Mouse (Mus musculus) liver, adult 2 months (tissue): ENCODE data around the gene Crhr2. TPM values are rescaled to one million over a fixed set of nuclear protein-coding genes. Genes with fewer than 3 reads are reported as not detected.

ENCODE experiments used
- DNase-seq: peaks from one replicate; pipeline ENCODE4 v3.0.0-alpha.2; 2011; ENCODE audit warnings: low read depth, low spot score; ENCODE audit errors: extremely low read depth
- H3K27ac ChIP-seq: fragments of 200-500 bp; replicated peaks from 2 replicates; pipeline ENCODE4 v1.5.1; 2012; ENCODE audit warnings: low read depth, mild to moderate bottlenecking, control low read depth, inconsistent platforms, low read length; ENCODE audit not compliant: insufficient read depth
- H3K27me3 ChIP-seq: fragments of 200-500 bp; 2 replicates; pipeline ENCODE4 v1.6.1; 2012; ENCODE audit warnings: mild to moderate bottlenecking, moderate library complexity, low read length, inconsistent platforms; ENCODE audit not compliant: control insufficient read depth, insufficient read depth
- H3K36me3 ChIP-seq: fragments of 200-500 bp; 2 replicates; pipeline ENCODE4 v1.6.1; 2012; ENCODE audit warnings: low read length, inconsistent platforms; ENCODE audit not compliant: control insufficient read depth, insufficient read depth
- H3K4me1 ChIP-seq: fragments of 200-500 bp; 2 replicates; pipeline ENCODE4 v1.6.1; 2011; ENCODE audit warnings: low read length; ENCODE audit not compliant: control insufficient read depth, insufficient read depth
- H3K4me3 ChIP-seq: fragments of 200-500 bp; 2 replicates; pipeline ENCODE4 v1.5.1; 2011; ENCODE audit warnings: low read depth, mild to moderate bottlenecking, control low read depth, low read length, moderate library complexity; ENCODE audit not compliant: insufficient read depth
- H3K79me2 ChIP-seq: fragments of 200-500 bp; 2 replicates; pipeline ENCODE4 v1.6.1; 2012; ENCODE audit warnings: inconsistent platforms, mild to moderate bottlenecking, low read length, moderate library complexity; ENCODE audit not compliant: control insufficient read depth, insufficient read depth
- H3K9ac ChIP-seq: fragments of 200-500 bp; 2 replicates; pipeline ENCODE4 v1.6.1; 2012; ENCODE audit warnings: low read depth, mild to moderate bottlenecking, control low read depth, inconsistent platforms, low read length
- CTCF ChIP-seq: fragments of 200-500 bp; IDR thresholded peaks from 2 replicates; pipeline ENCODE4 v1.5.1; 2011; ENCODE audit warnings: low read depth, low read length, control low read depth
- POLR2A ChIP-seq: fragments of 200-500 bp; IDR thresholded peaks from 2 replicates; pipeline ENCODE4 v1.6.1; 2011; ENCODE audit warnings: low read length, control low read depth; ENCODE audit not compliant: insufficient read depth; ENCODE audit errors: extremely low read depth
- WGBS: fragments of 180-500 bp; shearing (Covaris S2); methylation state at CpG from one replicate; pipeline ENCODE4 v1.1.7; 2018; 5-methylcytosine and 5-hydroxymethylcytosine counted together
- polyA plus RNA-seq: library from polyadenylated mRNA; depleted of rRNA; stranded (reverse); fragments of >200 nt; gene quantifications from 2 replicates; pipeline ENCODE4 v1.2.3, GENCODE M21; 2012
- total RNA-seq: library from RNA; depleted of rRNA; stranded (reverse); fragments of >200 nt; gene quantifications from 2 replicates; pipeline ENCODE4 v1.2.3, GENCODE M21; 2014

The Crhr2 gene
- total and polyA plus RNA-seq, 2 experiments, result 0.09 to 0.64 TPM

DNA sequence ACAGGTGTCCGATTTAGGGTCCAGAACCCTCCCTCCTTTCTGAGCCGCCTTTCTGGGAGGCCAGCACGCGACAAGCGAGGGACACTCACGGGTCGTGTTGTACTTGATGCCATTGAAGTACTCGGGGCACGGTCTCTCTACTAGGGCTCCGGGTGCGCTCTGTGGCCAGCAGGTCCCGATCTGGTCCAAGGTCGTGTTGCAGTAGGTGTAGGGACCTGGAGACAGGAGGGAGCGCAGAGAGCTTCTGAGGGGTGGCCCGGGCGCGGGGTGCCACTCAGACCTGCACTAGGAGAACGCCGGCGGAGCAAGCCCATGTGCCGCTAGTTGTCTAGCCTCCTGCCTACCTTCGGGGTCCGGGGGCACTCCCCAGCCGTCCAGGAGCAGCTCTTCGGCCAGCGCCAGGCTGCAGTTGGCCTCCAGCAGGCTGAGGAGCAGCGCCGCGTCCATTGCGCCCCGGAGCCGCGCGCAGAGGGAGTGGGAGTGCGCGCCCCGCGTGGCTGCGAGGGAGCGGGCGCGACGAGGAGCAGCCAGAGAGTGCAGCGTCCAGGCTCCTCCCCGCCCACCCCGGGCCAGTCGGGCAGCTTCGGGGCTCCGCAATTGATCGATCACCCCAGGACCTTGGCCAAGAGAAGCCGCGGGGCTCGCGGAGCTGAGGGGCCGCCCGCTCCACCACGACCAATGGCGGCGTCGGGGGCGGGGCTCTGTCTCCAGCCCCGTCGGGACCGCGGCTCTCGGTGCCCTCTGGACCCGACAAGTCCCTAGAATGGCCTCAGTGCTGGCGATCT, 15.3 kb downstream of the Crhr2 start:
- Histone ChIP-seq H3K27me3 (peaks cover 13% of the 10 kb centered on the region), H3K4me3 (peak overlapping the region; percentile 53; the same call in 1 of the 2 replicates), H3K27ac (no peak overlapping the region), H3K4me1 (peaks cover 7% of the 10 kb centered on the region), H3K9ac (peak overlapping the region; percentile 52), H3K36me3 (no peaks in the 10 kb centered on the region), H3K79me2 (no peaks in the 10 kb centered on the region)
- DNase-seq, result peak; percentile 63
- 1% methylated on average over 68 of the region's 68 CpGs for WGBS
- no peak for TF ChIP-seq POLR2A
- TF ChIP-seq CTCF, result no peak

DNA sequence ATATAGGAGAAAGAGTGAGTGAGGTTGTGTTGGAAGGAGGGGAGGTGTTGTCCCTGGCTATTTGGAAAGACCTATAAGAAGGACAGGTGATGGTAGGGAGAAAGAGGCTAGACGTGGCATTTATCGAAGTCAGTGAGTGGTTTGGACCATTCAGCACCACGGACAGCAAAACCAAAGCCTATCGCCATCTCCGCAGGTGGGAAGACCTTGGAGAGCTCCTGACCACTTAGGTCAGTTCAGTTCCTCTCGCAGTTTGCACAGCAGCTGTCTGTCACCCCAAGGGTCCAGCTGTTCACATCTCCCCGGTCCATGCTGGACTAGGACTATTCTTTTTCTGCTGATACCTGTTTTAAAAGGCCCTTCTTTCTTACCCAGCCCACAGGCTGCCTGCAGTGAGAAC, 24.5 kb downstream of the Crhr2 start:
- Histone ChIP-seq H3K27ac (no peak overlapping the region), H3K9ac (no peak overlapping the region), H3K4me1 (no peaks in the 10 kb centered on the region), H3K36me3 (no peaks in the 10 kb centered on the region), H3K79me2 (no peaks in the 10 kb centered on the region), H3K27me3 (no peaks in the 10 kb centered on the region), H3K4me3 (no peak overlapping the region)
- TF ChIP-seq POLR2A (no peak), CTCF (no peak)
- WGBS, result 12% methylated on average over 7 of the region's 7 CpGs
- DNase-seq, result peak; percentile 53

DNA sequence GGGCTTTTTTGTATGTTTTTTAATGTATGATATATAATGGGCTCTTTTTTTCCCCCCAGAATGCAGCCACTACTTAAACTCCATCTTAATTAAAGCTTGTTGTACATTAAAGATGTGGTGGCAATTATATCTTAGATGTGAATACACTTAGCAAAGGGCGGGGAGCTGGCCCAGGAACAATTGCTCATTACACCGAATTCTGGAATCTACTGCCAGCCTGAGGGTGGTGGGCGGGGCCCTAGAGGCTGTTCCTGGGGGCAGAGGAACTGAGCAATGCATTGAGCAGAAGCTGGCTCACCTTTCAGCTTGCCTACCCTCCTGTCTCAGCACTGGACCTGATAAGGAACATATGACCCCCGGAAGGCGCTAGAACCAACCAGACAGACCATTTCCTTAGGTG, 34.2 kb downstream of the Crhr2 start:
- Histone ChIP-seq H3K36me3 (no peaks in the 10 kb centered on the region), H3K4me3 (no peak overlapping the region), H3K9ac (no peak overlapping the region), H3K79me2 (no peaks in the 10 kb centered on the region), H3K27me3 (no peaks in the 10 kb centered on the region), H3K27ac (no peak overlapping the region), H3K4me1 (no peaks in the 10 kb centered on the region)
- 78% methylated on average over 5 of the region's 5 CpGs for WGBS
- no peak for DNase-seq
- no peak for TF ChIP-seq POLR2A
- no peak for TF ChIP-seq CTCF

DNA sequence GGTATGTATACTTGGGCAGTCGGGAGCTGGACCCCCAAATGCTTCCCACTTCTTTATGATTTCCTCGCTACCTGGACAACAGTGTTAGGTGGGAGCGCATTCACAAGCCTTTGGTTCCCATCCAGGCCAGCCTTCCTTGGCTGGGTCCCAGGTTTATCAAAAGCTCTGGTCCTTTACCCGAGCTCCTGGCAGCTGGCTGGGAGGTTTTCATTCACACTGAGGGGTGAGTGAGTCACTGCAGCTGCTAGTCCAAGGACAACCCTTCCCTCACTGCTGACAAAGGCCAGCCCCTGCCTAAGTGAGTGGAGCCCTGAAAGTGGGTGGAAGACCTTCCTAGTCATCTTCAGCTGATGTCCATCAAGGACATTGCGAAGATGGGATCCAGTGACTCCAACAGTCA, 34.8 kb downstream of the Crhr2 start:
- Histone ChIP-seq H3K36me3 (no peaks in the 10 kb centered on the region), H3K27ac (no peak overlapping the region), H3K4me1 (no peaks in the 10 kb centered on the region), H3K9ac (no peak overlapping the region), H3K4me3 (no peak overlapping the region), H3K27me3 (no peaks in the 10 kb centered on the region), H3K79me2 (no peaks in the 10 kb centered on the region)
- TF ChIP-seq POLR2A, result no peak
- TF ChIP-seq CTCF, result no peak
- 71% methylated on average over 5 of the region's 5 CpGs for WGBS
- no peak for DNase-seq

DNA sequence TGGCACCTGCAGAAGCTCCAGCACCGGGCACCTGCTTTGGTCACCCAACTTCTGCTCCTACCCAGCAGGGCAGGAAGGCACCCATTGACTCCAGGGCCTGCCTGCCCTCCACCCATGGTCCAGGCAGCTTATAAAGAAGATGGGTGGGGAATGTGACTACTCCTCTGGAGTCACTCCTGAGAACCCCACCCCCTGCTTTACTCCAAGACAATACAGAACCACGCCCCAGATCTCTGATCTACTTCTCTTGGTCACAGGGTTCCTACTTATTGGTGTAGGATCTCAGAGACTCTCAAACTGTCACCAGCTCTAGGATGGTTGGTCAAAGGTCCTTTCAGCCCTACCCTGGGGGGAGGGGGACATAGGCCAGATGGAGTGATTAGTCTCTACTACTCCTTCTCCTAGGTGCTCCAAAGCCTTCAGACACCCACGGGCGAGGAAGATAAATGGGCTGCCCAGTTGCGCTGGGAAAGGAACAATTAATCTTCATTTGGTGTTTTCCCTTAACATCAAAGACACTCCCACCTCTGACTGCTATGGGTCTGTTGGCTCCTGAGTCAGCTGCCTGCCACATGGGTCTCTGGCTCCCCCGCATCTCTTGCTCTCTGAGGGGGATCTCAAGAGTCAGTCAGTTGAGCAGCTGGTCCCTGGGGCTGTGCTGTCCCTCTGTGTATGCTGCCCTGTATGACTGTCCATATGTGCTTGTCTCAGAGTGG, 39.2 kb downstream of the Crhr2 start:
- no peak overlapping the region for H3K9ac ChIP-seq
- H3K4me1 ChIP-seq, result no peaks in the 10 kb centered on the region
- 81% methylated on average over 6 of the region's 6 CpGs for WGBS
- H3K79me2 ChIP-seq, result no peaks in the 10 kb centered on the region
- DNase-seq, result no peak
- H3K27ac ChIP-seq, result no peak overlapping the region
- TF ChIP-seq POLR2A (no peak), CTCF (no peak)
- H3K27me3 ChIP-seq, result no peaks in the 10 kb centered on the region
- no peaks in the 10 kb centered on the region for H3K36me3 ChIP-seq
- no peak overlapping the region for H3K4me3 ChIP-seq

DNA sequence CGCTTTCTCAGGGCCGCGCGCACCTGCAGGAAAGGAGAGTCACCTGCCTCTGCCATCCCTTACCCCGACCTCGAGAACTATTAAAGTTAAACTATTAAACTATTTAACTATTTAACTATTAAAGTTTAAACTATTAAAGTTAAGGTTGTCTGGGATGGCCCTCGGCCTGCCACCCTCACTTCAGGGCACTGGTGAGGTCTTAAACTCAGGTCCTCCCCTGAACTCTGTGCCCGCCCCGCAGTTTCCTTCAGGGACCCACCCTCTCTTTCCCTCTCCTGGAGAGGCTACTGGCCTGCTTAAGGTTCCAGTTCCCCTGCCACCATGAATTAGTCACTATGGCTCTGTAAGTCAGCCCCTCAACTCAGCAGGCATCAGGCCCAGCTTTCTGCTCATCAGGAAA, 41.4 kb downstream of the Crhr2 start:
- Histone ChIP-seq H3K9ac (no peak overlapping the region), H3K27me3 (no peaks in the 10 kb centered on the region), H3K79me2 (no peaks in the 10 kb centered on the region), H3K36me3 (no peaks in the 10 kb centered on the region), H3K27ac (no peak overlapping the region), H3K4me1 (no peaks in the 10 kb centered on the region), H3K4me3 (no peak overlapping the region)
- TF ChIP-seq POLR2A, result no peak
- no peak for TF ChIP-seq CTCF
- no peak for DNase-seq
- 95% methylated on average over 9 of the region's 9 CpGs for WGBS
